Comparison of ENCODE assay signal across 8 mouse cellular contexts in the genomic region with DNA sequence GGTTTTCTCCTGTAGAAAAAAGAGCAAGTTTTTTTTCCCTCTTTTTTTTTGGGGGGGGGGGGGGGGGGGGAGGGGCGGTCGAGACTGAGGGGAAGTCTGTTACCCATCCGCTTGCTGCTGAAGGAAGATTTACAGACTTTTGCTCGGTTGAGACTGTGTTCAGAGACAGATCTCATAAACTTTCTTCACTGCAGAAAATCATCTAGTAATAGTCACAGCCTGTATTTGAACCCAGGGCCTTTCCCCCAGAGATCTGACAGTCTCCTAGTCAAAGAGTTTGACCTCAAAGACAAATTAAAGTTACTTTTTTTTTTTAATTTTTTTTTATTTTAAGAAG. TPM values are rescaled to one million over a fixed set of nuclear protein-coding genes. Genes with fewer than 3 reads are reported as not detected.
A peak's percentile ranks its signal among the peaks of the same experiment; 100 is the strongest.
DNase-seq lines count a peak whose midpoint lies in the region; ATAC-seq lines count a peak whose summit lies in the region.

No protein-coding gene starts in this region.

- peak overlapping the region; percentile 84 for H3K4me3 ChIP-seq in erythroblast, embryonic 14.5 days (replicated peaks)
- H3K4me3 ChIP-seq in liver, embryonic 12.5 days: peak overlapping the region; percentile 92

- H3K4me2 ChIP-seq in liver, embryonic 12.5 days: peak overlapping the region; percentile 88

- no peaks in the 10 kb centered on the region for H3K9me3 ChIP-seq in erythroblast, embryonic 14.5 days (ENCODE audit: control insufficient read depth, low read length)
- H3K9me3 ChIP-seq in liver, embryonic 12.5 days (replicated peaks): no peaks in the 10 kb centered on the region

- 0% methylated on average over 4 of the region's 4 CpGs for WGBS in liver, embryonic 12.5 days (ENCODE audit: insufficient replicate concordance)

- peak; percentile 14 for DNase-seq in thymus, postnatal 25 days
- DNase-seq in thymus, postnatal 0 days (ENCODE audit: low spot score): no peak
- DNase-seq in layer of hippocampus, adult 9-10 months (ENCODE audit: low spot score): no peak
- DNase-seq in adrenal gland, postnatal 4 days (ENCODE audit: low spot score in 2 of 2): no peak
- no peak for DNase-seq in Muller cell, postnatal 12 days (ENCODE audit: inconsistent ontology term)

- peak overlapping the region; percentile 32; the same call in 1 of the 2 replicates for H3K27ac ChIP-seq in liver, embryonic 12.5 days

- no peak for ATAC-seq in erythroblast, adult 5-6 weeks (replicated peaks; ENCODE audit: low FRiP score, poor library complexity, severe bottlenecking)
- ATAC-seq in liver, embryonic 12.5 days: peak; percentile 33

- peaks cover 26% of the 10 kb centered on the region for H3K36me3 ChIP-seq in erythroblast, embryonic 14.5 days (ENCODE audit: control insufficient read depth)
- H3K36me3 ChIP-seq in liver, embryonic 12.5 days: peaks cover 18% of the 10 kb centered on the region

- H3K4me1 ChIP-seq in erythroblast, embryonic 14.5 days (ENCODE audit: control insufficient read depth): peaks cover 34% of the 10 kb centered on the region
- peaks cover 40% of the 10 kb centered on the region for H3K4me1 ChIP-seq in liver, embryonic 12.5 days

- H3K9ac ChIP-seq in liver, embryonic 12.5 days: peak overlapping the region; percentile 90; the same call in 1 of the 2 replicates

- H3K27me3 ChIP-seq in erythroblast, embryonic 14.5 days (ENCODE audit: control insufficient read depth): no peaks in the 10 kb centered on the region
- H3K27me3 ChIP-seq in liver, embryonic 12.5 days (replicated peaks): no peaks in the 10 kb centered on the region

RNA-seq across cellular contexts. Expression of gene Commd8, which starts 0.3 kb away (rescaled TPM):
- polyA plus RNA-seq in erythroblast, embryonic 14.5 days (2012): 0.12 and 0.59 TPM in 2 replicates
- total RNA-seq in erythroblast, adult 5-6 weeks (2015; ENCODE audit: low replicate concordance): 57.1 and 66.7 TPM in 2 replicates
- total RNA-seq in erythroblast, adult 5-6 weeks (2017; ENCODE audit: low replicate concordance): 28.7 and 59.9 TPM in 2 replicates
- polyA plus RNA-seq in thymus, postnatal 0 days (2015; fragmentation: Nextera tagmentation; extraction: Ambion mirVana): 159 and 167 TPM in 2 replicates
- polyA plus RNA-seq in liver, embryonic 12.5 days (2016; fragmentation: Nextera tagmentation; extraction: Ambion mirVana): 76.0 and 79.2 TPM in 2 replicates
- 10 to 100 TPM; 87.8 to 90.7 TPM for total RNA-seq in adrenal gland, postnatal 4 days (2021)

Comparison
In these comparisons a context has a peak if more than half of its experiments do, and no peak if none do; other contexts are left out.
1. RNA of gene Commd8, which starts 0.3 kb away (polyA plus RNA-seq): 159 to 167 TPM in thymus, postnatal 0 days and 76.0 to 79.2 TPM in liver, embryonic 12.5 days; 0.12 to 0.59 TPM in erythroblast, embryonic 14.5 days; every median in the first group is over 10 times any median in the second.